Mouse (Mus musculus): ENCODE measurements around the gene Olfr1414.

DNA sequence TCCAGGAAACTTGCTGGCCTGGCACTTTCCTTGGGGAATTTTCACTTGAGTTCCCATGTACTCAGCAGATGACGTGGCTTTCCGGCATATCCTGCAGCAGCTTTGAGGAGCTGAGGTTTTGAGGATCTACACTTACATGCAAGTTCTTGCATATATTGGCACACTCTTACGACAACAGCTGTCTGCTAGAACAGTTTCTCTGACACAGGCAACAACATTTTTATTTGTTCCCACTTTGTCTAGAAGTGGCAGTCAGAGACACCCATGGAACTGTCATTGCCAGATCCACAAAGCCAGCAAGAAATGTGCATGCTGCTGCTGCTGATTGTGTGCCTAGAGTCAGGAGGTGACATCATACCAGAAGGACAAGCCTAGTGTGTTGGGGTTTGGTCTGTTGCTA lies 5.3 kb upstream of the Olfr1414 start:
- no peak for TF ChIP-seq CTCF (conservative IDR thresholded peaks at IDR 0.05; ENCODE audit: insufficient read depth, insufficient read length, low read depth, low read length)
- no peak for TF ChIP-seq POLR2A (IDR thresholded peaks at IDR 0.05; ENCODE audit: low read depth, low read length)

Data from kidney, adult 2 months (tissue).